Mouse (Mus musculus) activated CD4-positive, CD25-positive, alpha-beta regulatory T cell, adult 4 months (primary cell): Measurements from ENCODE around the gene Nagpa. TPM values are rescaled to one million over a fixed set of nuclear protein-coding genes. Genes with fewer than 3 reads are reported as not detected.

Source experiments
- ATAC-seq: one replicate; pipeline ENCODE4 v1.8.0; 2017
- polyA plus RNA-seq, 2 experiments: library from polyadenylated mRNA; unstranded; fragments of 100-300 nt; shearing (Covaris generic); gene quantifications; one replicate each; pipeline ENCODE4 v1.2.1; 2017

The Nagpa gene
- polyA plus RNA-seq, 2 experiments from 2014 or later = 10.5 to 17.3 TPM

GRCm38 (mm10) chr16:5186234-5186633 lies 17.6 kb downstream of the Nagpa start:
- no peak for ATAC-seq

GRCm38 (mm10) chr16:5185691-5186090 lies 18.1 kb downstream of the Nagpa start:
- ATAC-seq = no peak

GRCm38 (mm10) chr16:5184956-5185355 lies 18.9 kb downstream of the Nagpa start:
- no peak for ATAC-seq

- no peak for ATAC-seq
Measured at GRCm38 (mm10) chr16:5184101-5184500, 19.7 kb downstream of the Nagpa start.

- no peak for ATAC-seq
Measured at GRCm38 (mm10) chr16:5183310-5183975, 20.4 kb downstream of the Nagpa start.

- no peak for ATAC-seq
Measured at GRCm38 (mm10) chr16:5172636-5173035, 31.2 kb downstream of the Nagpa start.

GRCm38 (mm10) chr16:5168829-5169228 lies 35.0 kb downstream of the Nagpa start:
- ATAC-seq = no peak

- ATAC-seq = no peak
Measured at GRCm38 (mm10) chr16:5168038-5168437, 35.8 kb downstream of the Nagpa start.

GRCm38 (mm10) chr16:5164327-5164726 lies 39.5 kb downstream of the Nagpa start:
- no peak for ATAC-seq

GRCm38 (mm10) chr16:5159248-5159647 lies 44.6 kb downstream of the Nagpa start:
- ATAC-seq = no peak

GRCm38 (mm10) chr16:5157113-5157512 lies 46.7 kb downstream of the Nagpa start:
- ATAC-seq = no peak

GRCm38 (mm10) chr16:5156495-5156894 lies 47.3 kb downstream of the Nagpa start:
- no peak for ATAC-seq

GRCm38 (mm10) chr16:5155014-5155413 lies 48.8 kb downstream of the Nagpa start:
- ATAC-seq = no peak

GRCm38 (mm10) chr16:5153299-5154026 lies 50.3 kb downstream of the Nagpa start:
- no peak for ATAC-seq

GRCm38 (mm10) chr16:5150544-5150943 lies 53.3 kb downstream of the Nagpa start:
- ATAC-seq = no peak

GRCm38 (mm10) chr16:5147037-5147385 lies 56.8 kb downstream of the Nagpa start, which contains the start of gene Sec14l5:
Gene Sec14l5 (plus strand): TSS chr16:5147109.
- no peak for ATAC-seq

GRCm38 (mm10) chr16:5146367-5147036 lies 57.3 kb downstream of the Nagpa start:
- ATAC-seq = no peak

- peak; percentile 49 for ATAC-seq
Measured at GRCm38 (mm10) chr16:5145570-5145969, 58.2 kb downstream of the Nagpa start.

Other genes starting within 250 kb of the Nagpa start
- gene Anks3, start 239.8 kb downstream of the Nagpa start, polyA plus RNA-seq = 10 to 100 TPM; 29.7 to 31.8 TPM
- gene Sept12, start 206.2 kb downstream of the Nagpa start, polyA plus RNA-seq = not detected
- gene Smim22, start 196.7 kb downstream of the Nagpa start, polyA plus RNA-seq = not detected
- gene Rogdi, start 190.5 kb downstream of the Nagpa start, polyA plus RNA-seq = 10 to 100 TPM; 18.5 to 23.5 TPM
- 10 to 100 TPM; 66.1 to 82.5 TPM for gene Glyr1, start 154.1 kb downstream of the Nagpa start, polyA plus RNA-seq
- 10 to 100 TPM; 28.7 to 41.5 TPM for gene Ubn1, start 154.0 kb downstream of the Nagpa start, polyA plus RNA-seq
- under 1 TPM in 1 of 2 experiments, not detected in 1; 0.17 TPM for gene Ppl, start 71.6 kb downstream of the Nagpa start, polyA plus RNA-seq
- not detected for gene Sec14l5, start 56.9 kb downstream of the Nagpa start, polyA plus RNA-seq
- not detected for gene AU021092, start 18.3 kb upstream of the Nagpa start, polyA plus RNA-seq
- 10 to 100 TPM; 14.6 to 16.9 TPM for gene Alg1, start 29.6 kb upstream of the Nagpa start, polyA plus RNA-seq
- 10 to 100 TPM; 37.1 to 44.0 TPM for gene Eef2kmt, start 52.0 kb upstream of the Nagpa start, polyA plus RNA-seq